Mouse (Mus musculus): ENCODE results near the gene Cenpf. TPM values are rescaled to one million over a fixed set of nuclear protein-coding genes. Genes with fewer than 3 reads are reported as not detected.
A peak's percentile ranks its signal among the peaks of the same experiment; 100 is the strongest.

Gene Cenpf
- total and polyA plus RNA-seq, 2 experiments, result 0.01 to 0.18 TPM

DNA sequence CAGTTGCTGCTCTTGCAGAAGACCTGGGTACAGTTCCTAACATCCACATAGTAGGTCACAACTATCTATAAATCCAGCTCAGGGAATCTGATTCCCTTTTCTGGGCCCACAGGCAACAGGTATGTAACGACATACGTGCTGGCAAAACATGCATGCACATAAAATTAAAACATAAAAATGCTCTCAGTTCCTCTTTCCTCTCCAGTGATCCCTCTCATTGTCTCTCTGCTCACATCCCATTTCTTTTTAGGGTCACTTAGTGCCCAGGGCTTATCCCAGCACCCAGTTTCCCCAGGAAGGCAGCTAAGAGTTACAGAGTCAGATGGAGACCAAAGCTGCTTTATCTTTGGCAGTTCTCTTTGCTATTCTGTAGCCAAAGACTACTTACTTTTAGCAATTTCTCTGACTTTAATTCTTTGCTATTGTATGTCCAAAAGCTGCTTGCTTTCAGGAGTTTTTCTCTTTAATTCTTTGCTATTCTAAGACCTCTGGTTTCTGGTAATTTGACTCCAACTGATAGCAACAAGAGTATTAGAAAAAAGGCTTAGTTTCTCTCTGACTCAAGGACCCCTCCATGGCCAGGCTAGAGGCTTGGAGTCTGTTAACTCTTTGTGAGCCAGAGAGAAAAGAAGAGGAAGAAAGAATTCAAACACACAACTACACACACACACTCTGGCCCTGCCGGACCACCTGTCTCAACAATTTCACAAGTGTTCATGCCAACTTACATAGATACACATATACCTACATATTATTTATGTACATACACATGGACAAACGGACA lies 1.4 kb upstream of the Cenpf start:
- Histone ChIP-seq H3K27ac (replicated peaks; ENCODE audit: insufficient read depth, low read depth, low read length) (no peak overlapping the region), H3K4me1 (ENCODE audit: control insufficient read depth, insufficient read depth, low read length) (no peaks in the 10 kb centered on the region), H3K27me3 (ENCODE audit: control insufficient read depth, insufficient read depth, low read length) (no peaks in the 10 kb centered on the region), H3K36me3 (ENCODE audit: control insufficient read depth, insufficient read depth, low read length) (no peaks in the 10 kb centered on the region), H3K79me2 (ENCODE audit: control insufficient read depth, insufficient read depth, low read length) (no peaks in the 10 kb centered on the region), H3K4me3 (ENCODE audit: insufficient read depth, low read depth, low read length) (no peak overlapping the region), H3K9ac (ENCODE audit: low read depth, low read length) (no peak overlapping the region)
- TF ChIP-seq POLR2A (IDR thresholded peaks at IDR 0.05; ENCODE audit: extremely low read depth, insufficient read depth, low read length) (no peak), CTCF (IDR thresholded peaks at IDR 0.05; ENCODE audit: low read depth, low read length) (no peak)
- no peak for DNase-seq (ENCODE audit: extremely low read depth, low read depth, low spot score)
- 56% methylated on average over 4 of the region's 4 CpGs for WGBS

DNA sequence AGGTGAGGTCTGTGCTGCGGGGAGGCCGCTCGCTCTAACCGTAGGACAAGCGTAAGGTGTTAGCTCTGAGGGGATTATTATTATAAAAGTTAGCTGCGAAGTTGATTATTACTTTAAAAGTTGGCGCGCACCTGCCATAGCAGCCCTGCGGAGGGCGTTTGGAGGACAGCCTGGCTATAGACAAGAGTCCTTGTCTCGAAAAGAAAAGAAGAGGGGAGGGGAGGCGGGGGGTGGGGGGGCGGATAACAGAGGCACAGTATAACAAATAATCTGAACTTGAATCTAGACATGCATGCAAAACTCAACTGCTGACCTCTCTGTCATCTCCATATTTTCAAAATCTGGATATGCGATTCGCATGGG lies 483 bp upstream of the Cenpf start:
- Histone ChIP-seq H3K27me3 (ENCODE audit: control insufficient read depth, insufficient read depth, low read length) (no peaks in the 10 kb centered on the region), H3K4me3 (ENCODE audit: insufficient read depth, low read depth, low read length) (peak overlapping the region; percentile 64), H3K9ac (ENCODE audit: low read depth, low read length) (no peak overlapping the region), H3K79me2 (ENCODE audit: control insufficient read depth, insufficient read depth, low read length) (no peaks in the 10 kb centered on the region), H3K36me3 (ENCODE audit: control insufficient read depth, insufficient read depth, low read length) (no peaks in the 10 kb centered on the region), H3K4me1 (ENCODE audit: control insufficient read depth, insufficient read depth, low read length) (no peaks in the 10 kb centered on the region), H3K27ac (replicated peaks; ENCODE audit: insufficient read depth, low read depth, low read length) (no peak overlapping the region)
- no peak for DNase-seq (ENCODE audit: extremely low read depth, low read depth, low spot score)
- no peak for TF ChIP-seq POLR2A (IDR thresholded peaks at IDR 0.05; ENCODE audit: extremely low read depth, insufficient read depth, low read length)
- TF ChIP-seq CTCF (IDR thresholded peaks at IDR 0.05; ENCODE audit: low read depth, low read length), result 0 out of 2 replicates have a peak, but pooled peaks have one; percentile 3
- 1% methylated on average over 15 of the region's 15 CpGs for WGBS

DNA sequence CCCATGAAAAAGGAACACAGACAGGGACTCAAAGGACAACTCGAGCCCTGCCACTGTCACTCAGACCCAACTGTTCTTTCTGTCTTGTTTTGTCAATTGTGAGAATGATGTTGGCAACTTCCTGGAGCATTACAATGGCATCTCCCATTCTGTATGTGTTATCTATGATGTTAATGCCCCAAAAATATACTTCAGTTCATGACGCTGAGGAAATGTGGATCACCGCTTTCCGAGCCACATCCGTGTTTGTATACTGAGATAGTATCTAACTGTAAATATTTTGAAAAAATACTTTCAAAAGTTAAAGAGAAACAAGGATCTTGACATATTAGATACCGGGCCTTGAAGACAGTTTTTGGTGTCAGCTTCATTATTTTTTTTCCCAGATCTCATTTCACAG lies 1.9 kb downstream of the Cenpf start:
- no peaks in the 10 kb centered on the region for H3K36me3 ChIP-seq (ENCODE audit: control insufficient read depth, insufficient read depth, low read length)
- H3K9ac ChIP-seq (ENCODE audit: low read depth, low read length), result no peak overlapping the region
- no peaks in the 10 kb centered on the region for H3K79me2 ChIP-seq (ENCODE audit: control insufficient read depth, insufficient read depth, low read length)
- H3K4me1 ChIP-seq (ENCODE audit: control insufficient read depth, insufficient read depth, low read length), result no peaks in the 10 kb centered on the region
- WGBS, result 63% methylated on average over 6 of the region's 6 CpGs
- no peak overlapping the region for H3K27ac ChIP-seq (replicated peaks; ENCODE audit: insufficient read depth, low read depth, low read length)
- no peak overlapping the region for H3K4me3 ChIP-seq (ENCODE audit: insufficient read depth, low read depth, low read length)
- TF ChIP-seq POLR2A (IDR thresholded peaks at IDR 0.05; ENCODE audit: extremely low read depth, insufficient read depth, low read length) (no peak), CTCF (IDR thresholded peaks at IDR 0.05; ENCODE audit: low read depth, low read length) (no peak)
- H3K27me3 ChIP-seq (ENCODE audit: control insufficient read depth, insufficient read depth, low read length), result no peaks in the 10 kb centered on the region
- no peak for DNase-seq (ENCODE audit: extremely low read depth, low read depth, low spot score)

DNA sequence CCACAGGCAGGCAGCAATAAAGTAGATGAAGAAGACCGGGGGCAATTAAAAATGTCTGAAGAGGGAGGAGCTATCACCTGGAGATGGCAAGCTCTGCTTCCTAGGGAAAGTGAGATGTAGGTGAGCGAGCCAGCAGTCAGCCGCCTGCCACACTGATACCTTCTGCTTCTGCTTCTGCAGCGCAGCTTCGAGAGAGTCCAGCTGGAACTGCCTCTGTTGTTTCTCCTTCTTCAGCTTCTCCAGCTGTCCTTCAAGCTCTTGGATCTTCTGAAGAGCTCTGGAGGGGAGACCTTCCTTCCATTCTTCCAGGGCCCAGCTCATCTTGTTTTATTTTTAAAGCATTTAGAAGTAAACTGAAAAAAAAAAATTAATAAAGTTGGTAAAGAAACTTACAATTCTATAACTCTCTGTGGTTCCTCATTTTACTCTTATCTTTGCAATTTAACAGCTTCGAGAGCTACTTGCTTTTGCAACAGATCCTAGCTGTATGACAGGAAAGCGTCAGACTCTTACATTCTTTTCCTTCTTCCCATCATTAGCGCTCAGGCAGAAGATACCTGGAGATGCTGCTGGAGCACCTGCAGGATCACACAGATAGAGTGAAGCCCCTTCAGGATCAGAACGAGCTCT lies 3.0 kb downstream of the Cenpf start:
- 96% methylated on average over 9 of the region's 9 CpGs for WGBS
- no peak overlapping the region for H3K4me3 ChIP-seq (ENCODE audit: insufficient read depth, low read depth, low read length)
- TF ChIP-seq CTCF (IDR thresholded peaks at IDR 0.05; ENCODE audit: low read depth, low read length), result no peak
- TF ChIP-seq POLR2A (IDR thresholded peaks at IDR 0.05; ENCODE audit: extremely low read depth, insufficient read depth, low read length), result no peak

DNA sequence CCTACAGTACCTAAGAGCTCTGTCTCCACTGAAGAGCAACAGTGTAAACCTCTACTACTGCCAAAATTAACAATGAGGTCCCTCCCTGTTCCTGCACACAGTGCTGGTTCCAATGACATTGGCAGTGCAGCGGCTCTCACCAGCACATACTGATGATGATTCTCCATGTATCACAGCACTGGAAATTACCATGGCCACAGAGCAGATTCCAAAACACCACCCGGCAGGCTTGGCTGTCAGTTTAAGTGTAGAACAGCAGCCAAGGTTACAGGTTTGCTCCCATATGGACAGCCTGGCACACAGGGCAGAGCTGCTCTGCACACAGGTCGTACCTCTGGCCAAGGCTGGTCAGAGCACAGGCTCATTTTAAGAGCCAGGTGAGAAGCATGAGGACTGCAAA lies 8.3 kb downstream of the Cenpf start:
- no peak for TF ChIP-seq POLR2A (IDR thresholded peaks at IDR 0.05; ENCODE audit: extremely low read depth, insufficient read depth, low read length)
- no peak for TF ChIP-seq CTCF (IDR thresholded peaks at IDR 0.05; ENCODE audit: low read depth, low read length)
- WGBS, result 90% methylated on average over 3 of the region's 3 CpGs
- H3K36me3 ChIP-seq (ENCODE audit: control insufficient read depth, insufficient read depth, low read length), result no peaks in the 10 kb centered on the region

More for the DNA sequence above, 3.0 kb downstream of the Cenpf start:
- DNase-seq (ENCODE audit: extremely low read depth, low read depth, low spot score), result no peak
- H3K27me3 ChIP-seq (ENCODE audit: control insufficient read depth, insufficient read depth, low read length), result no peaks in the 10 kb centered on the region
- H3K4me1 ChIP-seq (ENCODE audit: control insufficient read depth, insufficient read depth, low read length), result no peaks in the 10 kb centered on the region
- H3K9ac ChIP-seq (ENCODE audit: low read depth, low read length), result no peak overlapping the region
- H3K27ac ChIP-seq (replicated peaks; ENCODE audit: insufficient read depth, low read depth, low read length), result no peak overlapping the region
- no peaks in the 10 kb centered on the region for H3K36me3 ChIP-seq (ENCODE audit: control insufficient read depth, insufficient read depth, low read length)
- H3K79me2 ChIP-seq (ENCODE audit: control insufficient read depth, insufficient read depth, low read length), result no peaks in the 10 kb centered on the region

DNA sequence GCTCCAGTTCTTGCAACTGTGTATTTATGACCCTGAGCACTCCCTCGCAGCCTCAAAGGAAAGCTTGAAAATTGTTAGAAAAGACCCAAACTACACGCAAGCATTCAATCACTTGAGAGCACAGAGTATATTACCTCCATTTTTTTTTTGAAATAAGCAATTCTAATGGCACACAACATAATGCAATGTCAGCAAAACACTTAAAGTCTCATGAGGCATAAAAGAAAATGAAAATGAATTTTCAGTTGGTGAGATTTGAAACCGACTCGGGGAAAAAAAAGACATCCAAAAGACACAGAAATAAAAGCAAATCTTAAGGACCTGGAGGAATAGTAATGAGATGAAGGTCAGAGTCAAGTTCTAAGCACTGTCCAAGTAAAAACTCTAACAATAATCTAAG lies 11.9 kb downstream of the Cenpf start:
- Histone ChIP-seq H3K4me1 (ENCODE audit: control insufficient read depth, insufficient read depth, low read length) (no peaks in the 10 kb centered on the region), H3K9ac (ENCODE audit: low read depth, low read length) (no peak overlapping the region), H3K79me2 (ENCODE audit: control insufficient read depth, insufficient read depth, low read length) (no peaks in the 10 kb centered on the region), H3K27me3 (ENCODE audit: control insufficient read depth, insufficient read depth, low read length) (no peaks in the 10 kb centered on the region), H3K4me3 (ENCODE audit: insufficient read depth, low read depth, low read length) (no peak overlapping the region), H3K36me3 (ENCODE audit: control insufficient read depth, insufficient read depth, low read length) (no peaks in the 10 kb centered on the region), H3K27ac (replicated peaks; ENCODE audit: insufficient read depth, low read depth, low read length) (no peak overlapping the region)
- WGBS, result 92% methylated on average over 4 of the region's 4 CpGs
- DNase-seq (ENCODE audit: extremely low read depth, low read depth, low spot score), result no peak
- TF ChIP-seq CTCF (IDR thresholded peaks at IDR 0.05; ENCODE audit: low read depth, low read length) (no peak), POLR2A (IDR thresholded peaks at IDR 0.05; ENCODE audit: extremely low read depth, insufficient read depth, low read length) (no peak)

More for the DNA sequence above, 8.3 kb downstream of the Cenpf start:
- no peaks in the 10 kb centered on the region for H3K27me3 ChIP-seq (ENCODE audit: control insufficient read depth, insufficient read depth, low read length)
- no peak overlapping the region for H3K27ac ChIP-seq (replicated peaks; ENCODE audit: insufficient read depth, low read depth, low read length)
- H3K4me3 ChIP-seq (ENCODE audit: insufficient read depth, low read depth, low read length), result no peak overlapping the region
- H3K9ac ChIP-seq (ENCODE audit: low read depth, low read length), result no peak overlapping the region
- no peaks in the 10 kb centered on the region for H3K79me2 ChIP-seq (ENCODE audit: control insufficient read depth, insufficient read depth, low read length)
- no peak for DNase-seq (ENCODE audit: extremely low read depth, low read depth, low spot score)
- no peaks in the 10 kb centered on the region for H3K4me1 ChIP-seq (ENCODE audit: control insufficient read depth, insufficient read depth, low read length)

All from liver, adult 2 months (tissue).